Mouse (Mus musculus) forebrain, embryonic 16.5 days (tissue): ENCODE measurements at regions not wholly inside any gene's neighbourhood (a gene's known extent, or its start where the extent isn't known, plus 50 kb on each side); places are given as distances from the start of the nearest gene placed in this dataset.

Experiments
- ATAC-seq: fragments of 200-750 bp; cut with Nextera tagmentation; 2 replicates; pipeline ENCODE4 v1.8.0; 2017; ENCODE audit warnings: mild to moderate bottlenecking, moderate library complexity
- H3K27ac ChIP-seq: fragments of 300-500 bp; sonication (generic); 2 replicates; pipeline ENCODE4 v1.5.1; 2014; ENCODE audit warnings: low read length, control low read depth
- H3K27me3 ChIP-seq: fragments of 300-500 bp; sonication (generic); replicated peaks from 2 replicates; pipeline ENCODE4 v1.6.1; 2014; ENCODE audit warnings: low read length; ENCODE audit not compliant: control insufficient read depth, insufficient read depth
- H3K36me3 ChIP-seq: fragments of 300-500 bp; sonication (generic); 2 replicates; pipeline ENCODE4 v1.6.1; 2014; ENCODE audit not compliant: control insufficient read depth, insufficient read depth
- H3K4me1 ChIP-seq: fragments of 300-500 bp; sonication (generic); replicated peaks from 2 replicates; pipeline ENCODE4 v1.6.1; 2014; ENCODE audit warnings: low read length; ENCODE audit not compliant: control insufficient read depth, insufficient read depth
- H3K4me2 ChIP-seq: fragments of 300-500 bp; sonication (generic); 2 replicates; pipeline ENCODE4 v1.6.1; 2014; ENCODE audit warnings: mild to moderate bottlenecking, low read length, control low read depth
- H3K4me3 ChIP-seq: fragments of 300-500 bp; sonication (generic); replicated peaks from 2 replicates; pipeline ENCODE4 v1.5.1; 2014; ENCODE audit warnings: mild to moderate bottlenecking, low read length, control low read depth
- H3K9ac ChIP-seq: fragments of 300-500 bp; sonication (generic); replicated peaks from 2 replicates; pipeline ENCODE4 v1.6.1; 2014; ENCODE audit warnings: low read depth, low read length, control low read depth
- H3K9me3 ChIP-seq: fragments of 300-500 bp; sonication (generic); 2 replicates; pipeline ENCODE4 v1.6.1; 2016; ENCODE audit warnings: low read length; ENCODE audit not compliant: control insufficient read depth
- WGBS: fragments of 180-500 bp; shearing (Covaris S2); extraction: QIAGEN DNeasy Blood & Tissue Kit; methylation state at CpG from one replicate; pipeline ENCODE4 v1.1.7; 2014; 5-methylcytosine and 5-hydroxymethylcytosine counted together

- Histone ChIP-seq H3K9me3 (no peaks in the 10 kb centered on the region), H3K27me3 (no peaks in the 10 kb centered on the region), H3K4me3 (no peak overlapping the region), H3K36me3 (no peaks in the 10 kb centered on the region), H3K4me2 (no peak overlapping the region), H3K4me1 (no peaks in the 10 kb centered on the region), H3K9ac (no peak overlapping the region), H3K27ac (no peak overlapping the region)
- ATAC-seq, result no peak
- 87% methylated on average over 10 of the region's 10 CpGs for WGBS
Observed at GRCm38 (mm10) chr12:25353402-25353896, 256.5 kb upstream of the Id2 start.

- H3K4me3 ChIP-seq, result no peak overlapping the region
- no peaks in the 10 kb centered on the region for H3K36me3 ChIP-seq
- H3K9me3 ChIP-seq, result no peaks in the 10 kb centered on the region
- no peak overlapping the region for H3K27ac ChIP-seq
- no peak overlapping the region for H3K4me2 ChIP-seq
- no peak overlapping the region for H3K9ac ChIP-seq
- H3K27me3 ChIP-seq, result no peaks in the 10 kb centered on the region
- no peak for ATAC-seq
- H3K4me1 ChIP-seq, result no peaks in the 10 kb centered on the region
Observed at GRCm38 (mm10) chr12:25352160-25352559, 255.2 kb upstream of the Id2 start.

- Histone ChIP-seq H3K27ac (no peak overlapping the region), H3K4me1 (peaks cover 6% of the 10 kb centered on the region; the same call in 1 of the 2 replicates), H3K27me3 (no peaks in the 10 kb centered on the region), H3K9me3 (no peaks in the 10 kb centered on the region), H3K9ac (no peak overlapping the region), H3K36me3 (no peaks in the 10 kb centered on the region), H3K4me3 (no peak overlapping the region), H3K4me2 (no peak overlapping the region; the same call in 1 of the 2 replicates)
- ATAC-seq, result no peak
- WGBS, result 61% methylated on average over 17 of the region's 17 CpGs
Observed at GRCm38 (mm10) chr12:25344354-25344753, 247.4 kb upstream of the Id2 start.

- no peaks in the 10 kb centered on the region for H3K36me3 ChIP-seq
- H3K27me3 ChIP-seq, result no peaks in the 10 kb centered on the region
- no peaks in the 10 kb centered on the region for H3K4me1 ChIP-seq
- no peak overlapping the region for H3K4me2 ChIP-seq
- no peak for ATAC-seq
- WGBS, result 75% methylated on average over 1 of the region's 1 CpGs
- no peak overlapping the region for H3K4me3 ChIP-seq
- no peak overlapping the region for H3K9ac ChIP-seq
- no peaks in the 10 kb centered on the region for H3K9me3 ChIP-seq
- no peak overlapping the region for H3K27ac ChIP-seq
Observed at GRCm38 (mm10) chr12:25338771-25339170, 241.8 kb upstream of the Id2 start.

GRCm38 (mm10) chr12:25335930-25336329, 239.0 kb upstream of the Id2 start:
- Histone ChIP-seq H3K27ac (no peak overlapping the region), H3K27me3 (no peaks in the 10 kb centered on the region), H3K9me3 (no peaks in the 10 kb centered on the region), H3K9ac (no peak overlapping the region), H3K4me1 (peaks cover 6% of the 10 kb centered on the region), H3K4me2 (no peak overlapping the region), H3K4me3 (no peak overlapping the region), H3K36me3 (no peaks in the 10 kb centered on the region)
- 82% methylated on average over 2 of the region's 2 CpGs for WGBS
- no peak for ATAC-seq

- Histone ChIP-seq H3K4me2 (no peak overlapping the region), H3K27ac (no peak overlapping the region), H3K4me1 (peaks cover 6% of the 10 kb centered on the region), H3K27me3 (no peaks in the 10 kb centered on the region), H3K9me3 (no peaks in the 10 kb centered on the region), H3K36me3 (no peaks in the 10 kb centered on the region), H3K9ac (no peak overlapping the region), H3K4me3 (no peak overlapping the region)
- 85% methylated on average over 5 of the region's 5 CpGs for WGBS
- no peak for ATAC-seq
Observed at GRCm38 (mm10) chr12:25335069-25335468, 238.1 kb upstream of the Id2 start.

- no peak for ATAC-seq
- Histone ChIP-seq H3K27ac (no peak overlapping the region), H3K4me3 (no peak overlapping the region), H3K4me2 (no peak overlapping the region), H3K9me3 (no peaks in the 10 kb centered on the region), H3K4me1 (peaks cover 6% of the 10 kb centered on the region), H3K9ac (no peak overlapping the region), H3K27me3 (no peaks in the 10 kb centered on the region), H3K36me3 (no peaks in the 10 kb centered on the region)
- WGBS, result 66% methylated on average over 11 of the region's 11 CpGs
Observed at GRCm38 (mm10) chr12:25332384-25333035, 235.6 kb upstream of the Id2 start.

- no peak overlapping the region for H3K9ac ChIP-seq
Observed at GRCm38 (mm10) chr12:25330004-25330708, 233.2 kb upstream of the Id2 start.

GRCm38 (mm10) chr12:25325901-25326300, 229.0 kb upstream of the Id2 start:
- no peak for ATAC-seq
- WGBS, result 81% methylated on average over 3 of the region's 3 CpGs

More at GRCm38 (mm10) chr12:25330004-25330708, 233.2 kb upstream of the Id2 start:
- no peak for ATAC-seq
- no peaks in the 10 kb centered on the region for H3K27me3 ChIP-seq
- no peak overlapping the region for H3K4me2 ChIP-seq
- peaks cover 6% of the 10 kb centered on the region for H3K4me1 ChIP-seq
- 83% methylated on average over 5 of the region's 5 CpGs for WGBS
- no peak overlapping the region for H3K27ac ChIP-seq
- no peaks in the 10 kb centered on the region for H3K9me3 ChIP-seq
- H3K36me3 ChIP-seq, result no peaks in the 10 kb centered on the region
- no peak overlapping the region for H3K4me3 ChIP-seq

More at GRCm38 (mm10) chr12:25325901-25326300, 229.0 kb upstream of the Id2 start:
- no peaks in the 10 kb centered on the region for H3K4me1 ChIP-seq
- no peak overlapping the region for H3K4me3 ChIP-seq
- no peaks in the 10 kb centered on the region for H3K9me3 ChIP-seq
- no peak overlapping the region for H3K9ac ChIP-seq
- no peaks in the 10 kb centered on the region for H3K36me3 ChIP-seq
- no peak overlapping the region for H3K4me2 ChIP-seq
- no peaks in the 10 kb centered on the region for H3K27me3 ChIP-seq
- no peak overlapping the region for H3K27ac ChIP-seq
